Mouse (Mus musculus): ENCODE data around the gene Cldn24.

DNA sequence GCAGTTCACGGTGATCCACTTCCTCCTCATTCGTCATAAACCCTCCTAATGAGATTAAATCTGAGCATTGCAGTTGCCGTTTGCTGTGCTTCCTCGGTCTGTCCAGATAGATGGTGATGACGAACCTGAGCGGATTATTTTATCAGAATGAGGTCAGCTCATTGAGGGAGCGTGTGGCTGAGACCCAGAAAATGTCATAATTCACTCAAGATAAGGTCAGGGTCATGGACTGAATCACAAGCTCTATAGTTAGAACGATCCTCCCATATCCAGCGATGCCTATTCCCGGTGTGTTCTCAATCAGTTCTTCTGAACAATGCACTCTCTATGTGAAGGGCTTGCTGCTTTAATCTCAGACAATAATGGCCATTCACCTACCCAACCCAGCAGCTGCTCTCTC is 34.2 kb upstream of the Cldn24 start:
- TF ChIP-seq EP300 (IDR thresholded peaks at IDR 0.05; ENCODE audit: low read depth): no peak
- no peak for TF ChIP-seq CTCF (IDR thresholded peaks at IDR 0.05; ENCODE audit: low read depth)

All from heart, postnatal 0 days (tissue).